14 mouse cellular contexts compared by ENCODE assay signal in genomic region chr8:109983944-109984343, GRCm38 (mm10). TPM values are rescaled to one million over a fixed set of nuclear protein-coding genes. Genes with fewer than 3 reads are reported as not detected.
DNase-seq lines count a peak whose midpoint lies in the region; ATAC-seq lines count a peak whose summit lies in the region.
"Had no signal": no experiment of that assay in that cellular context is flagged by ENCODE, and none has a peak within 500 bp of the region (broad histone marks: within the 10 kb centered on the region; RNA-seq: fewer than 3 reads in every experiment).

No protein-coding gene starts in this region.

- no peaks in the 10 kb centered on the region for H3K36me3 ChIP-seq in hindbrain, embryonic 12.5 days
- H3K36me3 ChIP-seq in hindbrain, embryonic 10.5 days = no peaks in the 10 kb centered on the region
- no peaks in the 10 kb centered on the region for H3K36me3 ChIP-seq in hindbrain, embryonic 16.5 days (ENCODE audit: control insufficient read depth, insufficient read depth, low read length)
- no peaks in the 10 kb centered on the region for H3K36me3 ChIP-seq in neural tube, embryonic 14.5 days (ENCODE audit: control insufficient read depth, insufficient read depth, low read length)
- H3K36me3 ChIP-seq: embryonic facial prominence, embryonic 12.5 days; lung, embryonic 15.5 days had no signal

- 0 out of 2 replicates have a peak, but pooled peaks cover 3% of the 10 kb centered on the region for H3K27me3 ChIP-seq in hindbrain, embryonic 12.5 days
- no peaks in the 10 kb centered on the region for H3K27me3 ChIP-seq in hindbrain, embryonic 10.5 days (ENCODE audit: insufficient read depth, poor library complexity, severe bottlenecking)
- H3K27me3 ChIP-seq in hindbrain, embryonic 16.5 days (replicated peaks; ENCODE audit: control insufficient read depth, insufficient read depth, low read length) = no peaks in the 10 kb centered on the region
- no peaks in the 10 kb centered on the region for H3K27me3 ChIP-seq in neural tube, embryonic 14.5 days (ENCODE audit: control insufficient read depth, insufficient read depth, low read length)
- H3K27me3 ChIP-seq: lung, embryonic 15.5 days had no signal

- no peak overlapping the region for H3K9ac ChIP-seq in hindbrain, embryonic 12.5 days
- H3K9ac ChIP-seq in hindbrain, embryonic 16.5 days (ENCODE audit: low read depth, low read length) = no peak overlapping the region
- H3K9ac ChIP-seq in neural tube, embryonic 14.5 days (replicated peaks; ENCODE audit: low read depth, low read length) = no peak overlapping the region
- H3K9ac ChIP-seq: embryonic facial prominence, embryonic 12.5 days; lung, embryonic 15.5 days had no signal

- H3K4me3 ChIP-seq in hindbrain, embryonic 12.5 days = no peak overlapping the region
- H3K4me3 ChIP-seq in hindbrain, embryonic 10.5 days = no peak overlapping the region
- no peak overlapping the region for H3K4me3 ChIP-seq in hindbrain, embryonic 16.5 days (ENCODE audit: low read length)
- H3K4me3 ChIP-seq in neural tube, embryonic 14.5 days (ENCODE audit: low read depth, low read length) = no peak overlapping the region
- H3K4me3 ChIP-seq: embryonic facial prominence, embryonic 12.5 days; left cerebral cortex, adult 2 months; lung, embryonic 15.5 days; myocyte had no signal

- no peak for ATAC-seq in hindbrain, embryonic 12.5 days (ENCODE audit: low FRiP score)
- peak; percentile 56; the same call in 1 of the 2 replicates for ATAC-seq in hindbrain, embryonic 16.5 days
- peak; percentile 28; the same call in 1 of the 2 replicates for ATAC-seq in neural tube, embryonic 14.5 days (ENCODE audit: low read depth)

- no peaks in the 10 kb centered on the region for H3K9me3 ChIP-seq in hindbrain, embryonic 12.5 days (replicated peaks)
- no peaks in the 10 kb centered on the region for H3K9me3 ChIP-seq in hindbrain, embryonic 10.5 days
- H3K9me3 ChIP-seq in hindbrain, embryonic 16.5 days (ENCODE audit: control insufficient read depth, low read length) = no peaks in the 10 kb centered on the region
- H3K9me3 ChIP-seq in neural tube, embryonic 14.5 days (ENCODE audit: control insufficient read depth, low read length) = no peaks in the 10 kb centered on the region
- H3K9me3 ChIP-seq: embryonic facial prominence, embryonic 12.5 days; lung, embryonic 15.5 days had no signal

- H3K27ac ChIP-seq in hindbrain, embryonic 12.5 days = peak overlapping the region; percentile 23; the same call in 1 of the 2 replicates
- no peak overlapping the region for H3K27ac ChIP-seq in hindbrain, embryonic 10.5 days
- peak overlapping the region; percentile 44 for H3K27ac ChIP-seq in hindbrain, embryonic 16.5 days (ENCODE audit: low read depth, low read length)
- peak overlapping the region; percentile 70 for H3K27ac ChIP-seq in neural tube, embryonic 14.5 days (ENCODE audit: low read depth, low read length)
- H3K27ac ChIP-seq: embryonic facial prominence, embryonic 12.5 days; left cerebral cortex, adult 2 months; lung, embryonic 15.5 days had no signal

- no peak for DNase-seq in hindbrain, embryonic 10.5 days (ENCODE audit: low spot score)
- peak; percentile 12 for DNase-seq in ovary, adult 18-20 months (ENCODE audit: low spot score)
- no peak for DNase-seq in ovary, postnatal 14 days (ENCODE audit: low spot score)
- DNase-seq in cerebellum, postnatal 25 days = no peak
- no peak for DNase-seq in gastrocnemius, postnatal 4 days (ENCODE audit: low spot score in 2 of 2)
- DNase-seq: kidney, adult 2 months; right cerebral cortex, postnatal 4 days had no signal

- H3K4me1 ChIP-seq in hindbrain, embryonic 12.5 days = 0 out of 2 replicates have a peak, but pooled peaks cover 5% of the 10 kb centered on the region
- H3K4me1 ChIP-seq in hindbrain, embryonic 10.5 days (replicated peaks) = 0 out of 2 replicates have a peak, but pooled peaks cover 2% of the 10 kb centered on the region
- peaks cover 11% of the 10 kb centered on the region for H3K4me1 ChIP-seq in hindbrain, embryonic 16.5 days (ENCODE audit: control insufficient read depth, insufficient read depth, low read depth, low read length)
- no peaks in the 10 kb centered on the region; the same call in 1 of the 2 replicates for H3K4me1 ChIP-seq in neural tube, embryonic 14.5 days (ENCODE audit: control insufficient read depth, insufficient read depth, low read length)
- H3K4me1 ChIP-seq: embryonic facial prominence, embryonic 12.5 days; lung, embryonic 15.5 days had no signal

- H3K4me2 ChIP-seq in hindbrain, embryonic 12.5 days (replicated peaks) = no peak overlapping the region
- no peak overlapping the region; the same call in 1 of the 2 replicates for H3K4me2 ChIP-seq in hindbrain, embryonic 16.5 days (ENCODE audit: low read length)
- H3K4me2 ChIP-seq in neural tube, embryonic 14.5 days (ENCODE audit: low read depth, low read length) = no peak overlapping the region
- H3K4me2 ChIP-seq: embryonic facial prominence, embryonic 12.5 days; lung, embryonic 15.5 days had no signal

- WGBS in hindbrain, embryonic 12.5 days = 30% methylated on average over 5 of the region's 5 CpGs
- 41% methylated on average over 5 of the region's 5 CpGs for WGBS in hindbrain, embryonic 10.5 days
- 17% methylated on average over 5 of the region's 5 CpGs for WGBS in hindbrain, embryonic 16.5 days
- WGBS in neural tube, embryonic 14.5 days = 8% methylated on average over 5 of the region's 5 CpGs

RNA-seq across cellular contexts. Expression of gene Tat, which starts 6.3 kb away (rescaled TPM):
- not detected in 2 replicates for polyA plus RNA-seq in hindbrain, embryonic 12.5 days (2016; fragmentation: Nextera tagmentation; extraction: Ambion mirVana)
- not detected in 2 replicates for polyA plus RNA-seq in hindbrain, embryonic 10.5 days (2016; fragmentation: Nextera tagmentation; extraction: Ambion mirVana)
- not detected in 2 replicates for polyA plus RNA-seq in hindbrain, embryonic 16.5 days (2015; fragmentation: Nextera tagmentation; extraction: Ambion mirVana)
- polyA plus RNA-seq in neural tube, embryonic 14.5 days (2014; fragmentation: Nextera tagmentation; extraction: Ambion mirVana) = not detected in 2 replicates
- total RNA-seq in gastrocnemius, postnatal 4 days (2021) = under 1 TPM; 0.12 to 0.21 TPM
- total RNA-seq: left cerebral cortex, adult 2 months had no signal
- polyA plus RNA-seq: embryonic facial prominence, embryonic 12.5 days; kidney, adult 2 months; lung, embryonic 15.5 days; myocyte had no signal

RNA-seq across cellular contexts. Expression of gene Marveld3, which starts 21.9 kb away (rescaled TPM):
- polyA plus RNA-seq in hindbrain, embryonic 12.5 days (2016; fragmentation: Nextera tagmentation; extraction: Ambion mirVana) = 1.3 and 2.5 TPM in 2 replicates
- 0.81 and 1.9 TPM in 2 replicates for polyA plus RNA-seq in hindbrain, embryonic 10.5 days (2016; fragmentation: Nextera tagmentation; extraction: Ambion mirVana)
- 1.9 and 2.3 TPM in 2 replicates for polyA plus RNA-seq in hindbrain, embryonic 16.5 days (2015; fragmentation: Nextera tagmentation; extraction: Ambion mirVana)
- polyA plus RNA-seq in neural tube, embryonic 14.5 days (2014; fragmentation: Nextera tagmentation; extraction: Ambion mirVana) = 1.0 and 1.1 TPM in 2 replicates
- under 1 TPM; 0.18 to 0.27 TPM for total RNA-seq in gastrocnemius, postnatal 4 days (2021)

RNA-seq across cellular contexts. Expression of gene Chst4, which starts 55.6 kb away (rescaled TPM):
- not detected in 2 replicates for polyA plus RNA-seq in hindbrain, embryonic 12.5 days (2016; fragmentation: Nextera tagmentation; extraction: Ambion mirVana)
- not detected in 2 replicates for polyA plus RNA-seq in hindbrain, embryonic 10.5 days (2016; fragmentation: Nextera tagmentation; extraction: Ambion mirVana)
- not detected in 2 replicates for polyA plus RNA-seq in hindbrain, embryonic 16.5 days (2015; fragmentation: Nextera tagmentation; extraction: Ambion mirVana)
- not detected in 2 replicates for polyA plus RNA-seq in neural tube, embryonic 14.5 days (2014; fragmentation: Nextera tagmentation; extraction: Ambion mirVana)
- total RNA-seq in gastrocnemius, postnatal 4 days (2021) = not detected
- polyA plus RNA-seq: embryonic facial prominence, embryonic 12.5 days; myocyte had no signal
